ENCODE assay signal across 8 mouse cellular contexts in the genomic region with DNA sequence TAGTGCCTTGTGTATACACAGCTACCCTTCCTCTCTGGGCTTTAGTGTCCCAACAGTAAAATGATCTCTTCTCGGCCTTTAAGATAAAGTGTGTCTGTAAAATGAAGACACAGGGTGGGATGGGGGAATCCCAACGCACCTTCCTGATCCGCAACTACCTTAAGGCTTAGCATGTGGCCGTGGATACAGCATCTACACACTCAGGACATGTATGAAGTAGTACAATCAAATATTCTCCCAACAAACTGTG. TPM values are rescaled to one million over a fixed set of nuclear protein-coding genes. Genes with fewer than 3 reads are reported as not detected.
DNase-seq lines count a peak whose midpoint lies in the region; ATAC-seq and TF ChIP-seq lines count a peak whose summit lies in the region.

No protein-coding gene starts in this region.

- intact Hi-C loops in heart, postnatal 25 days (cut with DNase I) = no loop called here

- TF ChIP-seq EP300 in MEL (IDR thresholded peaks at IDR 0.05; ENCODE audit: low read depth in 1 of 2, low read length in 2 of 2) = no peak

- TF ChIP-seq RAD21 in MEL (IDR thresholded peaks at IDR 0.05; ENCODE audit: low read depth, low read length) = no peak

- H3K27me3 ChIP-seq in heart, embryonic 15.5 days = no peaks in the 10 kb centered on the region
- no peaks in the 10 kb centered on the region for H3K27me3 ChIP-seq in MEL (ENCODE audit: control insufficient read depth in 1 of 2, insufficient read depth in 2 of 2, low read length in 2 of 2)
- H3K27me3 ChIP-seq in hindbrain, embryonic 11.5 days (ENCODE audit: control insufficient read depth, insufficient read depth, low read length) = no peaks in the 10 kb centered on the region
- peaks cover 33% of the 10 kb centered on the region for H3K27me3 ChIP-seq in midbrain, embryonic 12.5 days

- 6% methylated on average over 4 of the region's 4 CpGs for WGBS in heart, embryonic 15.5 days
- 4% methylated on average over 4 of the region's 4 CpGs for WGBS in hindbrain, embryonic 11.5 days
- 4% methylated on average over 4 of the region's 4 CpGs for WGBS in midbrain, embryonic 12.5 days

- peaks cover 63% of the 10 kb centered on the region for H3K4me1 ChIP-seq in heart, embryonic 15.5 days (replicated peaks)
- H3K4me1 ChIP-seq in MEL (ENCODE audit: control insufficient read depth in 1 of 2, insufficient read depth in 2 of 2, low read length in 2 of 2) = peaks cover 0 to 12% of the 10 kb centered on the region in 2 experiments; a peak in 2 of 4 replicates
- peaks cover 12% of the 10 kb centered on the region for H3K4me1 ChIP-seq in hindbrain, embryonic 11.5 days (replicated peaks; ENCODE audit: control insufficient read depth, insufficient read depth, low read length)
- H3K4me1 ChIP-seq in midbrain, embryonic 12.5 days = peaks cover 30% of the 10 kb centered on the region

- H3K27ac ChIP-seq in heart, embryonic 15.5 days = peak overlapping the region; percentile 95
- H3K27ac ChIP-seq in MEL (ENCODE audit: control insufficient read depth, low read depth, low read length) = peak overlapping the region; percentile 10
- no peak overlapping the region for H3K27ac ChIP-seq in hindbrain, embryonic 11.5 days (ENCODE audit: low read depth, low read length)
- no peak overlapping the region for H3K27ac ChIP-seq in midbrain, embryonic 12.5 days (replicated peaks)

- no peak for DNase-seq in heart, postnatal 25 days (ENCODE audit: low spot score)
- DNase-seq in MEL (ENCODE audit: low read depth, low spot score) = peak; percentile 54
- peak; percentile 64 for DNase-seq in hindbrain, embryonic 11.5 days (ENCODE audit: low spot score)
- DNase-seq in natural killer cell, adult 2 months (ENCODE audit: low spot score in 2 of 2) = no peak
- no peak for DNase-seq in cerebellum, adult 18-20 months
- DNase-seq in ovary, postnatal 14 days (ENCODE audit: low spot score) = no peak

- peak overlapping the region; percentile 87 for H3K4me3 ChIP-seq in heart, embryonic 15.5 days
- peak overlapping the region; percentile 79 to 96 for H3K4me3 ChIP-seq in MEL (ENCODE audit: control insufficient read depth in 1 of 2, insufficient read depth in 1 of 2, low read depth in 2 of 2, low read length in 2 of 2)
- peak overlapping the region; percentile 82 for H3K4me3 ChIP-seq in hindbrain, embryonic 11.5 days (ENCODE audit: low read depth, low read length)
- peak overlapping the region; percentile 79 for H3K4me3 ChIP-seq in midbrain, embryonic 12.5 days

- H3K9me3 ChIP-seq in heart, embryonic 15.5 days (replicated peaks) = no peaks in the 10 kb centered on the region
- no peaks in the 10 kb centered on the region for H3K9me3 ChIP-seq in MEL (replicated peaks; ENCODE audit: insufficient read depth, low read length)
- H3K9me3 ChIP-seq in hindbrain, embryonic 11.5 days (ENCODE audit: control insufficient read depth, low read length) = no peaks in the 10 kb centered on the region
- H3K9me3 ChIP-seq in midbrain, embryonic 12.5 days = no peaks in the 10 kb centered on the region

- no peak for TF ChIP-seq POLR2A in MEL (IDR thresholded peaks at IDR 0.05; ENCODE audit: control insufficient read depth in 1 of 2, insufficient read depth in 1 of 2, low read depth in 1 of 2, low read length in 2 of 2, poor library complexity in 1 of 2)

- H3K79me2 ChIP-seq in MEL (ENCODE audit: control insufficient read depth, insufficient read depth, low read length, poor library complexity) = peaks cover 55% of the 10 kb centered on the region

- no peaks in the 10 kb centered on the region for H3K36me3 ChIP-seq in heart, embryonic 15.5 days
- H3K36me3 ChIP-seq in MEL (ENCODE audit: control insufficient read depth in 1 of 2, insufficient read depth in 2 of 2, low read length in 2 of 2) = peaks cover 0 to 5% of the 10 kb centered on the region in 2 experiments; a peak in 2 of 4 replicates
- H3K36me3 ChIP-seq in hindbrain, embryonic 11.5 days (ENCODE audit: control insufficient read depth, insufficient read depth, low read length) = no peaks in the 10 kb centered on the region
- no peaks in the 10 kb centered on the region for H3K36me3 ChIP-seq in midbrain, embryonic 12.5 days

- peak overlapping the region; percentile 90 for H3K4me2 ChIP-seq in heart, embryonic 15.5 days
- peak overlapping the region; percentile 98 for H3K4me2 ChIP-seq in hindbrain, embryonic 11.5 days (replicated peaks; ENCODE audit: low read depth, low read length)
- H3K4me2 ChIP-seq in midbrain, embryonic 12.5 days (replicated peaks) = peak overlapping the region; percentile 98

- TF ChIP-seq CTCF in MEL (IDR thresholded peaks at IDR 0.05 in 2 of 3, conservative IDR thresholded peaks at IDR 0.05 in 1 of 3; ENCODE audit: control insufficient read depth in 1 of 3, insufficient read depth in 1 of 3, low read depth in 2 of 3, low read length in 3 of 3, poor library complexity in 1 of 3, severe bottlenecking in 1 of 3) = no peak

- ATAC-seq in heart, embryonic 15.5 days (replicated peaks; ENCODE audit: insufficient number of reproducible peaks, insufficient read depth, low FRiP score, low read depth) = no peak
- no peak for ATAC-seq in hindbrain, embryonic 11.5 days (ENCODE audit: low FRiP score)
- ATAC-seq in midbrain, embryonic 12.5 days (ENCODE audit: low FRiP score, low read depth) = peak; percentile 14; the same call in 1 of the 2 replicates

- peak overlapping the region; percentile 94 for H3K9ac ChIP-seq in heart, embryonic 15.5 days
- H3K9ac ChIP-seq in MEL (ENCODE audit: control insufficient read depth, low read depth, low read length, poor library complexity, severe bottlenecking) = peak overlapping the region; percentile 91
- H3K9ac ChIP-seq in hindbrain, embryonic 11.5 days (ENCODE audit: low read depth, low read length) = peak overlapping the region; percentile 66
- H3K9ac ChIP-seq in midbrain, embryonic 12.5 days (replicated peaks) = peak overlapping the region; percentile 78; the same call in 1 of the 2 replicates

TF ChIP-seq in MEL, 35 proteins besides CTCF, POLR2A, EP300 and RAD21:
- TF ChIP-seq MYC (IDR thresholded peaks at IDR 0.05; ENCODE audit: low read depth, low read length) (0 out of 2 replicates have a peak, but pooled peaks have one; percentile 53), SIN3A (IDR thresholded peaks at IDR 0.05; ENCODE audit: low read length) (peak; percentile 62; the same call in 1 of the 2 replicates), CHD2 (IDR thresholded peaks at IDR 0.05; ENCODE audit: low read length) (no peak)

RNA-seq across cellular contexts. Expression of gene Smyd2, which starts 0.7 kb away (rescaled TPM):
- polyA plus RNA-seq in heart, embryonic 15.5 days (2015; fragmentation: Nextera tagmentation; extraction: Ambion mirVana) = 208 and 210 TPM in 2 replicates
- 100 to 1,000 TPM; 105 to 109 TPM for total RNA-seq in heart, postnatal 25 days (2021)
- 117 and 146 TPM in 2 replicates for total RNA-seq in MEL (2012; rRNA removed)
- 100 to 1,000 TPM in 1 of 2 experiments, not detected in 1; 140 TPM for polyA plus RNA-seq in MEL (2012; ENCODE audit: insufficient read depth in 1 of 2, insufficient read length in 2 of 2, low read depth in 1 of 2, low replicate concordance in 2 of 2, missing spikeins in 1 of 2)
- 52.5 and 54.7 TPM in 2 replicates for polyA plus RNA-seq in hindbrain, embryonic 11.5 days (2014; fragmentation: Nextera tagmentation; extraction: Ambion mirVana)
- polyA plus RNA-seq in midbrain, embryonic 12.5 days (2016; fragmentation: Nextera tagmentation; extraction: Ambion mirVana) = 41.1 and 44.1 TPM in 2 replicates

Comparison
In these comparisons a context has a peak if more than half of its experiments do, and no peak if none do; other contexts are left out.
1. H3K27ac ChIP-seq: peak in heart, embryonic 15.5 days (single experiment) and MEL (single experiment); none in hindbrain, embryonic 11.5 days (single experiment) and midbrain, embryonic 12.5 days (single experiment).
2. DNase-seq: peak in MEL (single experiment) and hindbrain, embryonic 11.5 days (single experiment); none in heart, postnatal 25 days (single experiment), natural killer cell, adult 2 months (0 of 2), cerebellum, adult 18-20 months (0 of 2) and ovary, postnatal 14 days (single experiment).
3. Peak in every context shown above with its lines, with median percentiles within 50 percentile points of each other: H3K4me2 ChIP-seq, H3K4me3 ChIP-seq and H3K9ac ChIP-seq.